Mouse (Mus musculus): ENCODE measurements at regions not wholly inside any gene's neighbourhood (a gene's known extent, or its start where the extent isn't known, plus 50 kb on each side); places are given as distances from the start of the nearest gene placed in this dataset.

DNA sequence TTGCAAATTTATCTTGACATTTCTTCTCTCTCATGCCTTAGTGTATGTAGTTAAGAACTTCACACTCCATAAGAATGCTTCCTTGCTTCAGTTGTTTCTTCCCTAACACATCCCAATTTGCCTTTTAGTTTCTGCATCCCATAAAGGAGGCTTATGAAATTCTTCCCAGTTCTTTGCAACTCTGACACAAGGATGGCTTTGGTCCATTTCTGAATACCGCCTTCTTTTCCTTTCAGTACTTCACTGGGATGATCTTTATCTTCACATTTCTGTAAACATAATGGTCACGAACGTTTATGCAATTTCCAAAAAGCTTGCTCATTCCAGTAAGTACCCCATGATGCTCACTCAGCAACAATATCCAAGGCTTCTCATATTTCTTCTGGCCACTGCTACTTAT is 994.5 kb upstream of the Fbxo33 start:
- Histone ChIP-seq H3K9ac (replicated peaks; ENCODE audit: low read length, poor library complexity, severe bottlenecking) (no peak overlapping the region), H3K9me3 (ENCODE audit: low read length) (no peaks in the 10 kb centered on the region), H3K4me3 (ENCODE audit: low read depth, low read length) (no peak overlapping the region), H3K36me3 (ENCODE audit: insufficient read depth, low read length) (no peaks in the 10 kb centered on the region), H3K4me2 (ENCODE audit: low read depth, low read length, poor library complexity, severe bottlenecking) (no peak overlapping the region), H3K4me1 (ENCODE audit: insufficient read depth, low read length) (no peaks in the 10 kb centered on the region), H3K27ac (ENCODE audit: low read depth, low read length) (no peak overlapping the region), H3K27me3 (ENCODE audit: insufficient read depth, low read length) (no peaks in the 10 kb centered on the region)
- no peak for ATAC-seq (ENCODE audit: low FRiP score)
- no peak for TF ChIP-seq CTCF (IDR thresholded peaks at IDR 0.05)
- 91% methylated on average over 3 of the region's 3 CpGs for WGBS
- no peak for DNase-seq (ENCODE audit: low spot score)

DNA sequence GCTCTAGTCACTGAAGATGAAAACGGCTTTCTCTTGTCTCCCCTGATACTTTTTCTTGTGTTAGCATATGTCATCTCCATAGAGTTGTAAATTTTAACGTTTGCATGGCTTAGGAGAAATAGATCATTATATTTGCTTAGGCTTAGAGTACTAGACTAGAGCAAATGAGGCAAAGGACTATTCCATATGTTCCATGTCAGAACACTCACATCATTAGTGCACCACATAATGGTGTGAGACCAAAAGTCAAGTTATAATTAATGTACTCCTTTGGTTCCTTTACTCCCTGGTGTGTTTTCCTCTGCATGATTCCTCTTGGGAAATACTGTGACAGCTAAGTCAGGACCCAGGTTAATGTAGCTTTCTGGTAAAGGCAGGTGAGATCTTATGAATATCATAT is 956.2 kb upstream of the Fbxo33 start:
- WGBS, result 41% methylated on average over 2 of the region's 2 CpGs
- no peaks in the 10 kb centered on the region for H3K4me1 ChIP-seq (ENCODE audit: insufficient read depth, low read length)
- ATAC-seq (ENCODE audit: low FRiP score) (no peak), DNase-seq (ENCODE audit: low spot score) (no peak)
- no peak overlapping the region for H3K9ac ChIP-seq (replicated peaks; ENCODE audit: low read length, poor library complexity, severe bottlenecking)
- H3K4me3 ChIP-seq (ENCODE audit: low read depth, low read length), result no peak overlapping the region
- no peaks in the 10 kb centered on the region for H3K36me3 ChIP-seq (ENCODE audit: insufficient read depth, low read length)
- no peak for TF ChIP-seq CTCF (IDR thresholded peaks at IDR 0.05)
- H3K4me2 ChIP-seq (ENCODE audit: low read depth, low read length, poor library complexity, severe bottlenecking), result no peak overlapping the region
- no peaks in the 10 kb centered on the region for H3K9me3 ChIP-seq (ENCODE audit: low read length)
- H3K27me3 ChIP-seq (ENCODE audit: insufficient read depth, low read length), result no peaks in the 10 kb centered on the region
- no peak overlapping the region for H3K27ac ChIP-seq (ENCODE audit: low read depth, low read length)

DNA sequence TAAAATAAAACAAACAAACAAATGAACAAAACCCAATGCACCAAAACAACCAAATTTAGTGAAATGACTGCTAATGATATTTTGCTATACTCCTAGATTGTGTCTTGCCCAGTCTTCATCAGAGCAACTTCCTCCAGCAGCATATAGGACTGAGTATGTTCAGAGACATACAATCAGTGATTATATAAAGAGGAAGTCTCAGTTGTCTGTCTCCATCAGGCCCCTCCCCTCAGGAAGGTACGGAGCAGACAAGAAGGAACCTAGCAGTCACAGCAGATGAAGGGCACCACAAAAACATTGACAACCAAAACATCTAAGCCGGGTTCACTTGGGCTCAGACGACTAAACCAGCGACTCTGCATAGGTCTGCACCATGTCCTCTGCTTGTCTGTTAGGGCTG is 930.7 kb upstream of the Fbxo33 start:
- Histone ChIP-seq H3K36me3 (ENCODE audit: insufficient read depth, low read length) (no peaks in the 10 kb centered on the region), H3K4me1 (ENCODE audit: insufficient read depth, low read length) (no peaks in the 10 kb centered on the region), H3K4me3 (ENCODE audit: low read depth, low read length) (no peak overlapping the region), H3K9ac (replicated peaks; ENCODE audit: low read length, poor library complexity, severe bottlenecking) (no peak overlapping the region), H3K9me3 (ENCODE audit: low read length) (no peaks in the 10 kb centered on the region), H3K27ac (ENCODE audit: low read depth, low read length) (no peak overlapping the region), H3K4me2 (ENCODE audit: low read depth, low read length, poor library complexity, severe bottlenecking) (no peak overlapping the region), H3K27me3 (ENCODE audit: insufficient read depth, low read length) (no peaks in the 10 kb centered on the region)
- WGBS, result 85% methylated on average over 4 of the region's 4 CpGs
- no peak for ATAC-seq (ENCODE audit: low FRiP score)
- TF ChIP-seq CTCF (IDR thresholded peaks at IDR 0.05), result no peak
- DNase-seq (ENCODE audit: low spot score), result no peak

DNA sequence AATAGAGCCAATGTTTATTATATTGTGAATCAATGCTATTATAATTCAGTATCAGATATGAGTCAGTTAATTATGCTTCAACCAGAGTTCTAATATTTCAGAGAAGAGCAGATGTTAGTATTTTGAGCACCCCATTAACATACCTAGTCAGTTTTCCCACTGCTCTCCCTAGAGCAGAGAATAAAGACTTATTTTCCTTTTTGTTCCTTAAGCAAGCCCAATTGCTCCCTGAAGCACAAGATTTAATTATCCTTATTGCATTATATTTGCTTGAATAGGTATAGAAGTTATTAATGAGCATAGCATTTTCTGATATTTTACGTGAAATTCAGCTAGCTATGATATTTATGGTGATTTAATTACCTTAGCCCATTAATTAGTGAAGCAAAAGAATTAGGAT is 927.8 kb upstream of the Fbxo33 start:
- Histone ChIP-seq H3K4me1 (ENCODE audit: insufficient read depth, low read length) (no peaks in the 10 kb centered on the region), H3K9me3 (ENCODE audit: low read length) (no peaks in the 10 kb centered on the region), H3K4me3 (ENCODE audit: low read depth, low read length) (no peak overlapping the region), H3K36me3 (ENCODE audit: insufficient read depth, low read length) (no peaks in the 10 kb centered on the region), H3K9ac (replicated peaks; ENCODE audit: low read length, poor library complexity, severe bottlenecking) (no peak overlapping the region), H3K27me3 (ENCODE audit: insufficient read depth, low read length) (no peaks in the 10 kb centered on the region), H3K4me2 (ENCODE audit: low read depth, low read length, poor library complexity, severe bottlenecking) (no peak overlapping the region), H3K27ac (ENCODE audit: low read depth, low read length) (no peak overlapping the region)
- no peak for TF ChIP-seq CTCF (IDR thresholded peaks at IDR 0.05)
- WGBS, result 61% methylated on average over 1 of the region's 1 CpGs
- no peak for DNase-seq (ENCODE audit: low spot score)
- ATAC-seq (ENCODE audit: low FRiP score), result no peak
